Mouse (Mus musculus) forebrain, embryonic 13.5 days (tissue): ENCODE measurements around the gene Tex33. TPM values are rescaled to one million over a fixed set of nuclear protein-coding genes. Genes with fewer than 3 reads are reported as not detected.
"Not testable (repeated sequence)": the region's sequence is repeated elsewhere in the genome, so short reads cannot be mapped to it uniquely, and the experiment has no call there.

Experiments used
- ATAC-seq: fragments of 200-750 bp; cut with Nextera tagmentation; 2 replicates; pipeline ENCODE4 v1.8.0; 2017
- H3K27ac ChIP-seq: fragments of 300-500 bp; sonication (generic); 2 replicates; pipeline ENCODE4 v1.5.1; 2015; ENCODE audit warnings: inconsistent platforms, mild to moderate bottlenecking, moderate library complexity
- H3K27me3 ChIP-seq: fragments of 300-500 bp; sonication (generic); 2 replicates; pipeline ENCODE4 v1.6.1; 2015; ENCODE audit warnings: mild to moderate bottlenecking, inconsistent platforms
- H3K36me3 ChIP-seq: fragments of 300-500 bp; sonication (generic); 2 replicates; pipeline ENCODE4 v1.6.1; 2015; ENCODE audit warnings: mild to moderate bottlenecking, inconsistent platforms; ENCODE audit not compliant: poor library complexity, severe bottlenecking
- H3K4me1 ChIP-seq: fragments of 300-500 bp; sonication (generic); 2 replicates; pipeline ENCODE4 v1.6.1; 2015; ENCODE audit warnings: inconsistent platforms
- H3K4me2 ChIP-seq: fragments of 300-500 bp; sonication (generic); 2 replicates; pipeline ENCODE4 v1.6.1; 2015; ENCODE audit warnings: inconsistent platforms, mild to moderate bottlenecking, moderate library complexity
- H3K4me3 ChIP-seq: fragments of 300-500 bp; sonication (generic); 2 replicates; pipeline ENCODE4 v1.5.1; 2015; ENCODE audit warnings: mild to moderate bottlenecking, inconsistent platforms
- H3K9ac ChIP-seq: fragments of 300-500 bp; sonication (generic); 2 replicates; pipeline ENCODE4 v1.6.1; 2015; ENCODE audit warnings: mild to moderate bottlenecking, inconsistent platforms
- H3K9me3 ChIP-seq: fragments of 300-500 bp; sonication (generic); replicated peaks from 2 replicates; pipeline ENCODE4 v1.6.1; 2016; ENCODE audit warnings: inconsistent platforms
- WGBS: fragments of 180-500 bp; shearing (Covaris S2); methylation state at CpG from one replicate; pipeline ENCODE4 v1.1.7; 2015; 5-methylcytosine and 5-hydroxymethylcytosine counted together
- polyA plus RNA-seq: library from polyadenylated mRNA; unstranded; fragments of >200 nt; fragmentation: Nextera tagmentation; extraction: Ambion mirVana; gene quantifications from 2 replicates; pipeline ENCODE4 v1.2.1, GENCODE M21; 2015

Tex33 gene
- polyA plus RNA-seq, 1 experiment from 2014 or later, result not detected

DNA sequence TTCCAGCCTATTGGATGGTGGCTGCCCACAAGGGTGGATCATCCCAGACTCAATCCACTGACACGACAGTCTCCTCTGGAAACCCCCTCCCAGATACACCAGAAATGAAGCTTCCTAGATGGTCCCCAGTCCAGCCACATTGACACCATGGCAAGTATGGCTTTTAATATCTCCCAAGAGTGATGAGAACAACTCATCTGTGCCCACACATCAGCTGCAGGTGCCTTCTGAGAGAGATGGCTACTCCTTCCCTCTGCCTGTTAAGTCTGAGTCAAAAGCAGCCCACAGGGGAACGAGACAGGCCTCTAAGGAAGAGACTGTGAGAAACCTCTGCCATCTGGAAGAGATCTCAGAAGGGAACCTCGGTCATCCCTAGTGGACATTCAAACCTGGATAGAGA, 27.9 kb downstream of the Tex33 start:
- Histone ChIP-seq H3K9me3 (0 out of 2 replicates have a peak, but pooled peaks cover under 1% of the 10 kb centered on the region), H3K27ac (no peak overlapping the region), H3K4me3 (no peak overlapping the region), H3K4me2 (no peak overlapping the region), H3K27me3 (peaks cover 34% of the 10 kb centered on the region), H3K36me3 (no peaks in the 10 kb centered on the region), H3K4me1 (no peaks in the 10 kb centered on the region), H3K9ac (no peak overlapping the region)
- ATAC-seq, result no peak
- WGBS, result 75% methylated on average over 3 of the region's 3 CpGs

DNA sequence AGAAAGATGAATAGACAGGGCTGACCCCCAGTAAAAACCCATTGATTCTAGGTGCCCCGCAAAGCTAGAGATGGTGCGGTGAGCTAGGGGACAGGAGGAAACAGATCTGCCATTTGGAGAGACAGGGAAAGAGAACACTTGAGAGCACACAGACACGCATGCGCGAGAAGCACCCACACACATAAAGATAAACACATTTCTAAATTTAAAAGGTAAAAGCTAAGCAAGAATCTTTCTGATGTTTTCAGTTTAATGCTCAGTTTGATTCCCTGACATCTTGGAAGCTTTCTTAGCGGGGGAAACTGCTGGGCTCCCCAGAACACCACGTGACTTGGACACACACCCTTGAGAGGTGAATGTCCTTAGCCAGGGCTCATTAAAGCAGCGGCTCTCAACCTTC, 28.8 kb downstream of the Tex33 start:
- H3K27me3 ChIP-seq, result peaks cover 34% of the 10 kb centered on the region
- 0 out of 2 replicates have a peak, but pooled peaks cover 6% of the 10 kb centered on the region for H3K9me3 ChIP-seq
- 86% methylated on average over 8 of the region's 8 CpGs for WGBS
- H3K4me3 ChIP-seq, result no peak overlapping the region
- no peaks in the 10 kb centered on the region for H3K4me1 ChIP-seq
- H3K27ac ChIP-seq, result no peak overlapping the region
- ATAC-seq, result no peak
- H3K4me2 ChIP-seq, result no peak overlapping the region
- no peak overlapping the region for H3K9ac ChIP-seq
- H3K36me3 ChIP-seq, result no peaks in the 10 kb centered on the region

DNA sequence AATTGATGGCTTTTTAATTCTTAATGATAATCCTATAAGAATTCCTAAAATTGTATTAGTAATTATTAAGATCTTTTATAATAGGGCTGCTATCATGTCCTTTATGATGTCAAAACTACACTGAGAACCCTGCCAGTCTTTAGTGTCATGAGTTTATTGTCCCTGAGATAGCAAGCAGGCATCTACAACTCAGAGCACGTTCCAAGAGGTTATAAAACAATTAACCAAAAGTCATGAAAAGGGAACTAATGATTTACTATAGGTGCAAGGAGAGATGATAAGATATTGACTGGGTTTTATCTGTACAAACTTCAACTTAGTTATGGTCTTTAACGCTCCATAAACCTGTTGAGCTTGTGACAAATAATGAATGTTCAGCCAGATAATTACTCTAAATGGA, 29.8 kb downstream of the Tex33 start:
- Histone ChIP-seq H3K4me2 (no peak overlapping the region), H3K9me3 (0 out of 2 replicates have a peak, but pooled peaks cover 6% of the 10 kb centered on the region), H3K27ac (no peak overlapping the region), H3K36me3 (no peaks in the 10 kb centered on the region), H3K9ac (no peak overlapping the region), H3K27me3 (peaks cover 34% of the 10 kb centered on the region), H3K4me3 (no peak overlapping the region), H3K4me1 (no peaks in the 10 kb centered on the region)
- ATAC-seq, result no peak
- WGBS, result 83% methylated on average over 2 of the region's 2 CpGs

DNA sequence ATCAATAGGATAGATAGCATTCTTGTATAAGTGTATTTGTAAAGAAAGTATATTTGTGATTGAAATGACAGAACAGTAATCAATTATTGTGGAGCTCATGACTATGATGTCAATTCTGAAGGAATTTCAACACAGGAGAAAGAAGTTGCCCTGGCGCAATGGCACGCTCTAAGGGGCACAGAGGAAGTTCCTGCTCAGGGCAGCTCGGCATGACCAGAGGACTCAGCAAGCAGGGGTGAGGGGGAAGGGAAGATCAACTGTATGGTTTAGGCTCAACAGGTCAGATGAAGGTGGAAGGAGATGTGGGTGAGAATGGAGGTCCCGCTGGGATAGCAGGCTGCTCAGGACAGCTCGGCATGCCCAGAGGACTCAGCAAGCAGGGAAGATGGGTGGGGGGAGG, 40.2 kb downstream of the Tex33 start:
- no peak for ATAC-seq

DNA sequence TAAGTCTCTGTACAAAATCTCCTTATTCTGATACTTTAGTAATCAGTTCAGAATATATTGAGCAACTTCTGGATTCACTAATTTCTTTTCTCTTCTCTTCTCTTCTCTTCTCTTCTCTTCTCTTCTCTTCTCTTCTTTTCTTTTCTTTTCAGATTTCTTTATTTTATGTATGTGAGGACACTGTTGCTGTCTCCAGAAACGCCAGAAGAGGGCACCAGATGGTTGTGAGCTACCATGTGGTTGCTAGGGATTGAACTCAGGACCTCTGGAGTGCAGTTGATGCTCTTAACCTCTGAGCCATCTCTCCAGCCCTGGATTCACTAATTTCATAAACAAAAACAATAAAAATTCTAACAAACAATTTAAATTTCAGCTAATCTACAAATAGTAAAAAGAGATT, 40.8 kb downstream of the Tex33 start:
- no peaks in the 10 kb centered on the region for H3K27me3 ChIP-seq
- no peak overlapping the region for H3K4me3 ChIP-seq
- H3K27ac ChIP-seq, result no peak overlapping the region
- no peaks in the 10 kb centered on the region for H3K36me3 ChIP-seq
- H3K4me1 ChIP-seq, result no peaks in the 10 kb centered on the region
- no peak overlapping the region for H3K4me2 ChIP-seq
- H3K9me3 ChIP-seq, result no peaks in the 10 kb centered on the region
- H3K9ac ChIP-seq, result no peak overlapping the region
- 4% methylated on average over 1 of the region's 1 CpGs for WGBS
- no peak for ATAC-seq

More for the DNA sequence above, 40.2 kb downstream of the Tex33 start:
- Histone ChIP-seq H3K9me3 (no peaks in the 10 kb centered on the region), H3K27me3 (no peaks in the 10 kb centered on the region), H3K27ac (no peak overlapping the region), H3K36me3 (no peaks in the 10 kb centered on the region), H3K9ac (no peak overlapping the region), H3K4me2 (no peak overlapping the region), H3K4me3 (no peak overlapping the region), H3K4me1 (no peaks in the 10 kb centered on the region)
- 85% methylated on average over 5 of the region's 5 CpGs for WGBS

DNA sequence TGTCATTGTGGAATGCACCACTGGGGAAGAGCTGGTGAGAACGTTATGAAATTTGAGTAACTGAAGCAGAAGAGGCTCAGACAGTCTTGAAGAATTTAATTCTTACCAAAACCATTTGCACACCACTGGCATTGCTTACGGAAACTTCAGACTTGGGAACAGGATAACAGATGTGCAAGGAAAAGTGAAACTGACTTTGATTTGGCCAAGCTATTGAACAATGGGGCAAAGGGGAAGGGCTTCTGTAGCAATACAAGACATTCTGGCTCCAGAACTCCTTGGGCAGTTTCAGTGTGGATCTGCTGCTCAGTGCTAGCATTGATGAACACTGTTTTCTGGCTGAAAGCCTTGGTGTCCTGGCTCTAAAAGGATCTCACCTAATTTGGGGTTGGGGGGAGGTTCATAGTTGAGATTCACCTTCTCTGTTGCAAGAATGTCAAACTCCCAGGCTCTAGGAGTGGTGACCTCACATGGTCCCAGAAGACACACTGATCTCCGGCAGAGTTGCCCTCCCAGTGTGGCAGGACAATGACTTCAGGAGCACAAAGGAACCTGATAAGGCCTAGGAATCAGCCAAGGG, 44.0 kb downstream of the Tex33 start:
- no peaks in the 10 kb centered on the region for H3K4me1 ChIP-seq
- H3K9me3 ChIP-seq, result no peaks in the 10 kb centered on the region
- 70% methylated on average over 3 of the region's 3 CpGs for WGBS

DNA sequence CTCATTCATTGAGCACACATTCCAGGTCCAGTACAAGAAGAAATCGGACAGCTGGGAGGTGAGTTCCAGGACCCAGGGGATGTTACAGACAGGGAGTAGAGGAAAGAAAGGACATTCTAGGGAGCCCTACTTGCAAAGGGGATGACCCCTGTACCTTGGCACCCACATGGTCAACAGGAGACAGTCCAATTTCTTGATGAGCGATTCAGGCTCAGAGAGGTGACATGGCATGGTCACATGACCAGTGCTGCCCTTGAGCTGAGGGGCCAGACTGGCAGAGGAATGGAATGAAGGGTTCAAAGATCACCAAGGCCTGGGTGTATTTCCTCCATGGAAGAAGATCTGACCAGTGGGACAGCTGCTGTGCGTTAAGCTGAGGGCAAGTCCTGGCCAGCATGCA, 51.1 kb downstream of the Tex33 start:
- no peaks in the 10 kb centered on the region for H3K4me1 ChIP-seq
- no peaks in the 10 kb centered on the region for H3K9me3 ChIP-seq
- no peak overlapping the region for H3K9ac ChIP-seq
- no peak overlapping the region for H3K4me3 ChIP-seq
- H3K27me3 ChIP-seq, result no peaks in the 10 kb centered on the region
- ATAC-seq, result no peak
- no peaks in the 10 kb centered on the region for H3K36me3 ChIP-seq
- H3K4me2 ChIP-seq, result no peak overlapping the region
- H3K27ac ChIP-seq, result no peak overlapping the region
- WGBS, result 87% methylated on average over 3 of the region's 3 CpGs

More for the DNA sequence above, 44.0 kb downstream of the Tex33 start:
- no peaks in the 10 kb centered on the region for H3K36me3 ChIP-seq
- H3K4me2 ChIP-seq, result no peak overlapping the region
- no peaks in the 10 kb centered on the region for H3K27me3 ChIP-seq
- no peak for ATAC-seq
- no peak overlapping the region for H3K9ac ChIP-seq
- H3K4me3 ChIP-seq, result no peak overlapping the region
- H3K27ac ChIP-seq, result no peak overlapping the region

DNA sequence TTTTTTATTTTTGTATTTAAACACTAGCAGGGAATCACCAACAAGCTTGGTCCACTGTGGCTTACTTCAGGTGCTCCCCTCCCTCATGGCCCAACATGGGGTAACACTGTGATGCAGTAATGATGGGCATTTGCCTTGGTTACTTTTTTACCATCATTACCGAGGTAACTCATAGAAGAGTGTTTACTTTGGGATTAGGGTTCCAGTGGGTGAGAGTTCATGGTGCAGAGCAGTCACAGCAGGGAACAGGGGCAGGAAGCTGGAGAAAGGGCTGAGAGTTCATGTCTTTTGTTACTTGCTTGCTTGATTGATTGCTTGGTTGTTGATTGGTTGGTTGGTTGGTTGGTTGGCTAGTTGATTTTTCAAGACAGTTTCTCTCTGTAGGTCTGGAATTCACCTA, 52.0 kb downstream of the Tex33 start:
- H3K9ac ChIP-seq, result no peak overlapping the region
- no peaks in the 10 kb centered on the region for H3K4me1 ChIP-seq
- no peak overlapping the region for H3K27ac ChIP-seq
- no peak overlapping the region for H3K4me2 ChIP-seq
- H3K27me3 ChIP-seq, result no peaks in the 10 kb centered on the region
- H3K36me3 ChIP-seq, result no peaks in the 10 kb centered on the region
- no peak for ATAC-seq
- H3K9me3 ChIP-seq, result no peaks in the 10 kb centered on the region
- no peak overlapping the region for H3K4me3 ChIP-seq
- WGBS, result 24% methylated on average over 1 of the region's 1 CpGs

DNA sequence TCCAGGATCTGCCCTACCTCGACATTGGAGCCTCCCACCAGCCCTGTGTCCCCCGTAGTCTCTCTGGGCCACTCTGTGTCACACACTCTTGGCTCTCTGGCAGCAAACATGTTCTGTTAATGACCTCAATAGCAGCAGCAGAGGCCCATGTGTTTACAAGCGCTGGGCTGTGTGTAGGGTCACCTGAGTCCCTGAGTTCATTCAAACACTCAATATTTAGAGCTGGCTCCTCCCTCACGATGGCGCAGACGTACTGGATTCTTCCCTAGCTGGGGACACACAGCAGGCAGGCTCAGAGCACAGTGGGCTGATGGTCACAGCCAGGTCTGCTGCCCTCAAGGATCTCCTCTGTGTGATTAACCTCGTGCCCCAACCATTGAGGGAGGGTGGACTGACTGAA, 54.8 kb downstream of the Tex33 start:
- not testable (repeated sequence) for H3K4me1 ChIP-seq, ATAC-seq, H3K9ac ChIP-seq, H3K27me3 ChIP-seq, H3K4me2 ChIP-seq, H3K9me3 ChIP-seq, H3K4me3 ChIP-seq, H3K36me3 ChIP-seq, H3K27ac ChIP-seq
- 67% methylated on average over 7 of the region's 7 CpGs for WGBS

DNA sequence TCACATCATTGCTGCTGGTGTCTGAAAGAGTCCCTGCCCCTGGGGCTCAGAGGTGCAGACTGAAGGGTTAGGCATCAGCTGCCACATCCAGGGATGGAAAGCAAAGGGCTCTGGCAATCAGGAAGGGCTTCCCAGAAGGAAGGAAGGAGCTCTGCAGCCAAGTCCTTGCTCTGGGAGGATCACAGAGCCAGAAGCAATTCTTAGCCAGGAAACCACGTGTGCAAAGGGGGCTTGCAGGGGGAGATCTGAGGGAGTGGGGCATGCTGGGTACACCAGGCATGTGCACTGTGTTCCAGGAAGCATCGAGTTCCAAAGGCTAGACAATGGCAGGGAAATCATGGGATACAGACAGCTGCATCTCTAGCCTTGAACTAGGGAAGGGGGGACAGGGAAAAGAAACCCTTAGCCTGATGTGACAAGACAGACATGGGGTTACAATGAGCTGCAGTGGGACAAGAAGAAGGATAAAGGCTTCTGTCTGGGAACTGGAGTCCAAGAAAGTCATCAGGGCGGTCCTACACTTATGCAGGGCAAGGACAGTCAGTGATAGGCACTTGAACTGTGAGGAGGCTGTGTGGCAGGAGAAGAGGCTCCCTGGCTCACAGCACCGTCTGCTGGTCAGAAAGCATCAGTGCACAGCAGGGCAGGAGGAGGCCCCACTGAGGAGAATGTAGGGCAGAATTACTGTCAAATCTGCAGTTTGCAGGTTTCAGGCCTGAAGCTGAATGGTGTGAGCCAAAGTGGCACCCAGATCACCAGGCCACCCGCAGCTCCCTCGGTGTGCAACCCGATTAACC, 55.9 kb downstream of the Tex33 start:
- not testable (repeated sequence) for H3K27ac ChIP-seq, H3K36me3 ChIP-seq, H3K4me2 ChIP-seq, H3K9ac ChIP-seq, H3K4me1 ChIP-seq, ATAC-seq, H3K4me3 ChIP-seq, H3K27me3 ChIP-seq, H3K9me3 ChIP-seq
- WGBS, result 35% methylated on average over 7 of the region's 7 CpGs

DNA sequence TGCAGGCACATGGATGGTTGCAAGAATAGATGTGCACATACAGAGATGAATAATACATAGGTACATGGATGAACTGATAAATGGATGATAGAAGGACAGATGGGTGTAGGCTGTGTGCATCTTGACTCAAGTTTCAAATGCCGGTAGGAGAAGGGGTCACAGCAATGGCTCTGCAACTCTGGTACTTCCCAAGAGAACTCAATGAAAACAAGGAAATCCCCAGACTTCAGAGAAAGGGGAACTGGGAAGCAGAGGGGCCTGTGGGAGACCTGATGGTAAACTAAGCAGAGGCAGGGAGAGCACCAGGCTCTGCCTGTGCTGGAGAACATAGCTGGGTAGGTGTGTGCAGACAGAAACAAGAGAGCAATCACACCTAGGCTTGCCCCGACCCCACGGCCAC, 61.3 kb downstream of the Tex33 start:
- ATAC-seq, result no peak
- H3K4me2 ChIP-seq, result no peak overlapping the region
- no peaks in the 10 kb centered on the region for H3K9me3 ChIP-seq
- no peak overlapping the region for H3K9ac ChIP-seq
- no peak overlapping the region for H3K27ac ChIP-seq
- no peak overlapping the region for H3K4me3 ChIP-seq
- no peaks in the 10 kb centered on the region for H3K36me3 ChIP-seq
- no peaks in the 10 kb centered on the region for H3K4me1 ChIP-seq
- WGBS, result 93% methylated on average over 3 of the region's 3 CpGs
- H3K27me3 ChIP-seq, result no peaks in the 10 kb centered on the region

DNA sequence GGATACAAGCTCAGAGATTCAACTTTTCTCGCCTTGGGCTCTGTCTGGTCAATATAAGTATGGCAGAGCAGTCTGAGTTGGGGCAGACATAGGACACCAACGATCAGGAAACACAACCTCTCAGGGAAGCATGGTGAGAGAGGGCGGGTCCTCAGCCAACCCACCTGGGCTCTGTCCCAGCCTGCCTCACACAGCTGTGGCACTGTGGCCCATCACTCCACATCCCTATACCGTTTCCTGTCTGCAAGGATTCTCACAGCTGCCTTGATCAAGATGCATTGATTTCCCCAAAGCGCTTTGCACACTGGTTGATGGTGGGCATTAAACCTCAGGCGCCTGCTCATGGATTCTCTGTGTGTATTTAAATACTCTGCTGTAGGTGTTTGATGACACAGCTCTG, 62.7 kb downstream of the Tex33 start:
- Histone ChIP-seq H3K4me2 (no peak overlapping the region), H3K4me1 (peaks cover 4% of the 10 kb centered on the region; the same call in 1 of the 2 replicates), H3K27me3 (no peaks in the 10 kb centered on the region), H3K9ac (no peak overlapping the region), H3K36me3 (no peaks in the 10 kb centered on the region), H3K4me3 (no peak overlapping the region), H3K9me3 (no peaks in the 10 kb centered on the region), H3K27ac (no peak overlapping the region)
- 81% methylated on average over 6 of the region's 6 CpGs for WGBS
- ATAC-seq, result no peak
